Mouse (Mus musculus) megakaryocyte, adult 5-6 weeks (primary cell): Measurements from ENCODE around the gene Amph. TPM values are rescaled to one million over a fixed set of nuclear protein-coding genes. Genes with fewer than 3 reads are reported as not detected.

ENCODE experiments used
- total RNA-seq, 2 experiments: library from RNA; stranded (forward) in 1 of 2; stranded (reverse) in 1 of 2; fragments of 153-499, 151-499 nt in 1 of 2; fragments of 221-1000, 200-1000 nt in 1 of 2; gene quantifications; 2 replicates each; pipeline versions ENCODE4 v1.2.3 to v1.2.4; 2015 to 2017

The Amph gene
- total RNA-seq, 2 experiments from 2014 or later, result not detected

Other genes with a start within 250 kb of the Amph start
- gene Vps41, start 230.9 kb upstream of the Amph start, total RNA-seq (2015), result 37.3 and 38.7 TPM in 2 replicates
- gene Vps41, start 230.9 kb upstream of the Amph start, total RNA-seq (2017), result 47.9 and 51.1 TPM in 2 replicates